Mouse (Mus musculus) left cerebral cortex, postnatal 14 days (tissue): ENCODE results near the gene Scgb1b19. TPM values are rescaled to one million over a fixed set of nuclear protein-coding genes. Genes with fewer than 3 reads are reported as not detected.
"Not testable (repeated sequence)": the region's sequence is repeated elsewhere in the genome, so short reads cannot be mapped to it uniquely, and the experiment has no call there.

Source experiments
- DNase-seq, 2 experiments: peaks; one replicate each; pipeline ENCODE4 v3.0.0; 2021 to 2022; ENCODE audit warnings: low spot score in 2 of 2, mixed read lengths in 1 of 2
- intact Hi-C: fragments of 180-260 bp; cut with DNase I; formaldehyde crosslinking; loops from one replicate; pipeline ENCODE4 v1.15.1; 2025
- long read RNA-seq, 2 experiments: library from polyadenylated mRNA; stranded (forward); transcript quantifications; one replicate each; pipeline ENCODE4 v2.0.0; 2021
- total RNA-seq, 2 experiments: library from RNA; stranded (reverse); gene quantifications; 2 replicates each; pipeline ENCODE4 v1.2.3; 2021

The Scgb1b19 gene
- not detected for total RNA-seq
- long read RNA-seq, experiment 1 = 0 reads
- long read RNA-seq, experiment 2 = 0 reads

DNA sequence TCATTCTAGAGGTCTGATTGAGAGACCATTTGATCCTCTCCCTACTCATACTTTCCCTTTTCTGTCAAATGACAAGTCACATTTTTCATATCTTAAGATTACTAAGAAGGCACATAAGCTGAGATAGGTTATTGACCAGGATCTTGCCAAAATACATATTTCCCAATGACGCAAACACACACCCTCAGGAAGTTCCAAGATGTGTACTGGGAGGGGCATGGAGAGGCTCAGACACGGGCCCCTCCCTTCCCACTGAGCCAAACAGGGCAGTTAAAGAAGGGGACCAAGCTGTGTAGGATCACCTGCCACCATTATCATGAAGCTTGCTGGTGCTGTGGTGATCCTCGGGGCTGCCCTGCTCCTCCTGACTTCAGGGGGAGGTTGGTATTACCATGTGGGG lies at the start of gene Scgb1b19:
TSS of gene Scgb1b19 (plus strand) at position 301 of the 400 bp plus-strand sequence.
- intact Hi-C loops, DNase-seq: not testable (repeated sequence)

DNA sequence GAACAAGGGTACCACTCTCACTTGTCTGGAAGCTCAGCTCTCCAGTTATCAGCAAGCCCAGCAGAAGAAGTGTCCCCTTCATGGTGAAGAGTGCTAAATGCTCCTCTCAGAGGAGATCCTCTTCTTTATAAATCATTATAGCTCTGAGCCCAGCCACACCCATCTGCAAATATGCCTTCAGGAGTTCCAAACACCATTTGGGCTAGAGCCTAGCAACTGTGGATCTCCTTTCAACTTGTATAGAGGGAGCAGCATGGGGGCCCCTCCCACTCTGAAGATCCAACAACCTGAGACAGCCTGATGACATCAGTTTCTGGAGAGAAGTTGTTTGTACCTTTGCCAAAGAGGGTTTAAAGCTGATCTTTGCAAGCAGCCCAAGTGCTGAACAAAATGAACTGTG lies 6.9 kb upstream of the Scgb1b19 start, which contains the start of gene Scgb2b19:
TSS of gene Scgb2b19 (minus strand) at position 101 of the 400 bp plus-strand sequence.
- DNase-seq, intact Hi-C loops: not testable (repeated sequence)

Other genes starting within 250 kb of the Scgb1b19 start
- not detected for gene Scgb2b17, start 230.7 kb upstream of the Scgb1b19 start, total RNA-seq
- not detected for gene Scgb1b17, start 223.8 kb upstream of the Scgb1b19 start, total RNA-seq
- gene Scgb2b18, start 113.4 kb upstream of the Scgb1b19 start, total RNA-seq = not detected
- gene Scgb1b18, start 101.7 kb upstream of the Scgb1b19 start, total RNA-seq = not detected
- gene Scgb2b19, start 7.0 kb upstream of the Scgb1b19 start, total RNA-seq = not detected
- gene Scgb2b20, start 79.0 kb downstream of the Scgb1b19 start, total RNA-seq = not detected
- gene Scgb1b20, start 85.9 kb downstream of the Scgb1b19 start, total RNA-seq = not detected
- gene Scgb2b21, start 233.2 kb downstream of the Scgb1b19 start, total RNA-seq = not detected